Mouse (Mus musculus) embryonic facial prominence, embryonic 15.5 days (tissue): Measurements from ENCODE around the gene Accs. TPM values are rescaled to one million over a fixed set of nuclear protein-coding genes. Genes with fewer than 3 reads are reported as not detected.

Experiments used
- ATAC-seq: fragments of 200-750 bp; cut with Nextera tagmentation; 2 replicates; pipeline ENCODE4 v1.8.0; 2017; ENCODE audit warnings: low read depth, moderate TSS enrichment; ENCODE audit not compliant: insufficient number of reproducible peaks, low FRiP score, low TSS enrichment
- H3K27ac ChIP-seq: fragments of 300-500 bp; sonication (generic); replicated peaks from 2 replicates; pipeline ENCODE4 v1.5.1; 2015; ENCODE audit warnings: mild to moderate bottlenecking, inconsistent platforms
- H3K27me3 ChIP-seq: fragments of 300-500 bp; sonication (generic); 2 replicates; pipeline ENCODE4 v1.6.1; 2015; ENCODE audit warnings: inconsistent platforms
- H3K36me3 ChIP-seq: fragments of 300-500 bp; sonication (generic); 2 replicates; pipeline ENCODE4 v1.6.1; 2015; ENCODE audit warnings: mild to moderate bottlenecking, inconsistent platforms
- H3K4me1 ChIP-seq: fragments of 300-500 bp; sonication (generic); 2 replicates; pipeline ENCODE4 v1.6.1; 2015; ENCODE audit warnings: inconsistent platforms
- H3K4me2 ChIP-seq: fragments of 300-500 bp; sonication (generic); replicated peaks from 2 replicates; pipeline ENCODE4 v1.6.1; 2015; ENCODE audit warnings: mild to moderate bottlenecking, inconsistent platforms
- H3K4me3 ChIP-seq: fragments of 300-500 bp; sonication (generic); replicated peaks from 2 replicates; pipeline ENCODE4 v1.5.1; 2015; ENCODE audit warnings: mild to moderate bottlenecking, inconsistent platforms
- H3K9ac ChIP-seq: fragments of 300-500 bp; sonication (generic); 2 replicates; pipeline ENCODE4 v1.6.1; 2015; ENCODE audit warnings: inconsistent platforms
- H3K9me3 ChIP-seq: fragments of 300-500 bp; sonication (generic); replicated peaks from 2 replicates; pipeline ENCODE4 v1.6.1; 2016; ENCODE audit warnings: inconsistent platforms
- WGBS: fragments of 180-500 bp; shearing (Covaris S2); methylation state at CpG from one replicate; pipeline ENCODE4 v1.1.7; 2015; 5-methylcytosine and 5-hydroxymethylcytosine counted together
- polyA plus RNA-seq: library from polyadenylated mRNA; unstranded; fragments of >200 nt; fragmentation: Nextera tagmentation; extraction: Ambion mirVana; gene quantifications from 2 replicates; pipeline ENCODE4 v1.2.1, GENCODE M21; 2015

The Accs gene
- polyA plus RNA-seq, 1 experiment from 2014 or later, result 8.1 TPM

DNA sequence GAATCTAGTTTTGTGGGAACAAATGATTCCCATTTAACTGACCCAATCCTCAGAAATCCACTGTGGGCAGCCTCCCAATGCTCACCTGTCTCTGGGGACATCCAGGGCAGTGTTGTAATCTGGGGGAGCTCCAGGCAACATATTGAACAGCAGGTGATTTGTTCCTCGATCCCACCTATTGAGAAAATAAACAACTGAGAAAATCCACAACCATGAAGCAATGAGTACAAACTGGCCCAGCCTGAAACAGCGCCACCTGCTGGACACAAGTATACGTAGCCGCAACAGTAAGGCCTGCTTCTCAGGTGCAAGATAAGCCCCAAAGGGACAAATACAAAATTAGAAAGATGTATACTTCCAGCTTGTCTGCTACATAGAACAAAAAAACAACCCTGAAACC, 37.9 kb downstream of the Accs start:
- Histone ChIP-seq H3K4me1 (peaks cover 8% of the 10 kb centered on the region; the same call in 1 of the 2 replicates), H3K27me3 (no peaks in the 10 kb centered on the region), H3K4me3 (no peak overlapping the region), H3K9me3 (no peaks in the 10 kb centered on the region), H3K9ac (no peak overlapping the region), H3K27ac (no peak overlapping the region), H3K4me2 (no peak overlapping the region), H3K36me3 (peaks cover 53% of the 10 kb centered on the region)
- WGBS, result 27% methylated on average over 4 of the region's 4 CpGs
- ATAC-seq, result no peak

DNA sequence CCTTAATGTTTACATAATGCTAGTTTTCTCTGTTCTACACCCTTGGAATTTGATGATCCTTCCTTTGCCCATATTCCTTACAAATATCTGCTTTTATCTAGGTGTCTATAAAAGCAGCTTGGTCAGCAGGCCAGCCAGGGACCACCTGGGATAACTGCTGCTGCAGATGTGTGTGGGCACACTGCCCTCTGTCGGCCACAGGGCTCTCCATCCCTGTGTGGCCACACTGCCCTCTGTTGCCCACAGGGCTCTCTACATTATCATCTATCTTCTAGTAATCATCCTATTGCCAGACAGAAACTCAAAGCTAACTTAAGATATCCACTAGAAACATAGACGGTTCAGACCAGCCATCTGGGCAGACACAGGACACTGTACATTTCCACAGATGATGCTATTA, 39.8 kb downstream of the Accs start:
- no peak overlapping the region for H3K27ac ChIP-seq
- no peak for ATAC-seq
- H3K4me2 ChIP-seq, result no peak overlapping the region
- 5% methylated on average over 2 of the region's 2 CpGs for WGBS
- no peak overlapping the region for H3K4me3 ChIP-seq
- H3K36me3 ChIP-seq, result peaks cover 70% of the 10 kb centered on the region
- no peaks in the 10 kb centered on the region for H3K9me3 ChIP-seq
- H3K4me1 ChIP-seq, result peaks cover 9% of the 10 kb centered on the region; the same call in 1 of the 2 replicates
- H3K9ac ChIP-seq, result no peak overlapping the region
- H3K27me3 ChIP-seq, result no peaks in the 10 kb centered on the region

DNA sequence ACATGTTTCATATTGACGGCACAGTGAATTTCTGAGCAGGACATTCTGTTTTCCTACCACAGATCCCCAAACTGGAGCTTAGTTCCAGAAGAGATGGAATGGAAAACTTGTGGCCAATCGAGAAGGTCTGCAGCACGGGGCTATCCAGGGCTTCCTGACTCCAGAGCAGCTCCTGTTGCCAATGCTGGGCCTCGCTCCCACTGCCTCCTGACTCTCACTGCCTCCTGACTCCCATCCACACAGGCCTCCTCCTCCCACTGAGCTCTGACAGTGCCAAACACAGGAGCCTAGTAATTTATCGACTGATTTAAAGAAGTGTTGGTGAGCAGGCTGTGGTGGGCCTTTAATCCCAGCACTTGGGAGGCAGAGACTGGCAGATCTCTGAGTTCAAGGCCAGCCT, 41.7 kb downstream of the Accs start:
- no peak for ATAC-seq
- 54% methylated on average over 5 of the region's 5 CpGs for WGBS
- Histone ChIP-seq H3K4me1 (peaks cover 9% of the 10 kb centered on the region; the same call in 1 of the 2 replicates), H3K27me3 (no peaks in the 10 kb centered on the region), H3K9ac (no peak overlapping the region), H3K9me3 (no peaks in the 10 kb centered on the region), H3K4me2 (no peak overlapping the region), H3K36me3 (peaks cover 77% of the 10 kb centered on the region), H3K4me3 (no peak overlapping the region), H3K27ac (peak overlapping the region; percentile 44; the same call in 1 of the 2 replicates)

DNA sequence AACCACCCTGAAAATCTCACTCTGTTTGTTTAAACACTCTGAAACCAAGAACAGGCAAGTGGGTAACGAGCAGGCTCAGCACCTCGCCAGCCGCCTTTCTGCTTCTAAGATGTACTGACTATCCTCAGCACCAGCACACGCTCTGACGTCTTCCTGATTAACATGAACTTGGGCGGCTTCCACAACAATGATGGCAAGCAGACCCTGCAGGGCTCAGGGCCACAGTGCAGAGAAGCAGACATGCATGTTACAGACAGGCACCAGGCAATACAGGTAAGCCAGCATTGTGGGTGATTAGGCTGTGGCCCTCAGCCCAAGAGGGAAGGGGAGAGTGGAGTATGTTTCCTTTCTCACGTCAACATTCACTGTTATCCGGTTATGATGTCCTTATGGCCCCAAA, 42.3 kb downstream of the Accs start:
- no peak for ATAC-seq
- H3K36me3 ChIP-seq, result peaks cover 73% of the 10 kb centered on the region
- H3K9ac ChIP-seq, result no peak overlapping the region
- H3K27ac ChIP-seq, result no peak overlapping the region
- H3K4me3 ChIP-seq, result no peak overlapping the region
- H3K27me3 ChIP-seq, result no peaks in the 10 kb centered on the region
- WGBS, result 65% methylated on average over 8 of the region's 8 CpGs
- no peaks in the 10 kb centered on the region for H3K9me3 ChIP-seq
- no peak overlapping the region for H3K4me2 ChIP-seq
- H3K4me1 ChIP-seq, result peaks cover 9% of the 10 kb centered on the region; the same call in 1 of the 2 replicates

DNA sequence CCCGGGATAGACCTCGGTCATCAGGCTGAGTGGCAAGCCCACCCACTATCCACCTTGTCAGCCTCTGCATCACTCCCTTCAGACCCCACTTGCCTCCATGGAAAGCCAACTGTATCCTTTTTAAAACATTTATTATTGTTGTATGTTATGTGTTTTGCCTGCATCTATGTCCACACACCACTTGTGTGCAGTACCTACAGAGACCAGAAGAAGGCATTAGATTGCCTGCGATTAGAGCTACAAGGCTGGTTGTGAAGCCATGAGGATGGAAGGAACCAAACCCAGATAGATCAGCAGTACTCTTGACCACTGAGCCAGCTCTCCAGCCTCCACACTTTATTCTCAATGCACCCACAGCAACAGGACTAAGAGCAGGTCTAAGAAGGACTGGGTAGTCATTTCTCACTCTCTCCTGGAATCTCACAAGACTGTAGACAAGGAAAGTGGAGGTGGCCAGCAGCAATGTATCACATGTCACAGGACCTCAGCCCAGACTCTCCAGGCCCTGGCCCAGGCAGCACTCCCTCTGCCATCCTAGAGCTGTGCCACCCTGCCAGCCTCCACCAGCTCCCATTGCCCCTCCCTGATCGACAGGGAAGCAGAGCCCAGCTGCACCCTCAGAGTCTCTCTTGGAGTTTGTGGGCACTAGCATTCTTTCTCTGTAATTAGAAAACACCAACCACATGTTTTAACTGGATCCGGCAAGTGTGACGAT, 43.1 kb downstream of the Accs start:
- H3K4me3 ChIP-seq, result no peak overlapping the region
- no peak overlapping the region for H3K4me2 ChIP-seq
- no peaks in the 10 kb centered on the region for H3K27me3 ChIP-seq
- H3K9ac ChIP-seq, result no peak overlapping the region
- H3K9me3 ChIP-seq, result no peaks in the 10 kb centered on the region
- no peak overlapping the region for H3K27ac ChIP-seq
- H3K36me3 ChIP-seq, result peaks cover 73% of the 10 kb centered on the region
- WGBS, result 71% methylated on average over 6 of the region's 6 CpGs
- no peak for ATAC-seq
- H3K4me1 ChIP-seq, result peaks cover 9% of the 10 kb centered on the region; the same call in 1 of the 2 replicates

DNA sequence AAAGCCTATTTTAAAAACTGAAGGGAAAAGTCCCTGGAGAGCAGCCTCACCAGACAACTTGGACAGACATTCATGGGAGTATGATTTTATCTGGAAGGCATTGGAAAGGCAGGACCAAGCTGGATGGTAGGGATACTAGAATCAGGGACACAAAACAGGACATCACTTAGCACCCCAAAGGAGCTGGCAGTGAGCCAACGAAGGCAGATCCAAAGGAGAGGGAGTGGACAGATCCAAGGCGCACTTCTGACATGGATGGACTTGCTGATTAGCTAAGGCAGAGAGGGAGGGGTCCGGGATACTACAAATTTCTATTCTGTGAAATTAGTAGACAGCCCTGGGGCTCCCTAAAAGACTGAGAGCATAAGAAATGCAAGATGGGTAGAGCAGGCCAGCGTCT, 44.2 kb downstream of the Accs start:
- Histone ChIP-seq H3K9ac (no peak overlapping the region), H3K4me2 (no peak overlapping the region), H3K36me3 (peaks cover 67% of the 10 kb centered on the region), H3K4me1 (peaks cover 9% of the 10 kb centered on the region; the same call in 1 of the 2 replicates), H3K9me3 (no peaks in the 10 kb centered on the region), H3K27ac (no peak overlapping the region), H3K27me3 (no peaks in the 10 kb centered on the region), H3K4me3 (no peak overlapping the region)
- 86% methylated on average over 4 of the region's 4 CpGs for WGBS
- ATAC-seq, result no peak

DNA sequence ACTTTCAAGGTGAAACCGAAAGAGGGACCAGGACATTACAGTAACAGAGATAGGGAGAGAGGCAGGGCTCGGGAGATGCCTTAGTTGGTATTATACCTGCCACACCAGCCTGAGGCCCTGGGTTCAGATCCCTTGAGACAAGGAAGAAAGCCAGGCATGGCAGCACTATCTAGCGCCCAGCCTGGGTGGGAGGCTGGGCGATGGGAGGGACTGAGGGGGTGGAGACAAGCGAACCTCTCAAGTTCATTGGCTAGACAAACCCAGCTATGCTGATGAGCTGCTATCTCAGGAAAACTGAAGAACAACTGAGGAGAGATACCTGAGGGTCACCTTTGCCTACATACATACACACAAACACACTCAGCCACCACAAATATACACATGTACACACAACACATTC, 44.7 kb downstream of the Accs start:
- ATAC-seq, result no peak
- H3K4me2 ChIP-seq, result no peak overlapping the region
- no peak overlapping the region for H3K27ac ChIP-seq
- H3K27me3 ChIP-seq, result no peaks in the 10 kb centered on the region
- H3K36me3 ChIP-seq, result peaks cover 66% of the 10 kb centered on the region
- H3K9me3 ChIP-seq, result no peaks in the 10 kb centered on the region
- no peak overlapping the region for H3K4me3 ChIP-seq
- H3K4me1 ChIP-seq, result peaks cover 9% of the 10 kb centered on the region; the same call in 1 of the 2 replicates
- no peak overlapping the region for H3K9ac ChIP-seq
- WGBS, result 78% methylated on average over 5 of the region's 5 CpGs

DNA sequence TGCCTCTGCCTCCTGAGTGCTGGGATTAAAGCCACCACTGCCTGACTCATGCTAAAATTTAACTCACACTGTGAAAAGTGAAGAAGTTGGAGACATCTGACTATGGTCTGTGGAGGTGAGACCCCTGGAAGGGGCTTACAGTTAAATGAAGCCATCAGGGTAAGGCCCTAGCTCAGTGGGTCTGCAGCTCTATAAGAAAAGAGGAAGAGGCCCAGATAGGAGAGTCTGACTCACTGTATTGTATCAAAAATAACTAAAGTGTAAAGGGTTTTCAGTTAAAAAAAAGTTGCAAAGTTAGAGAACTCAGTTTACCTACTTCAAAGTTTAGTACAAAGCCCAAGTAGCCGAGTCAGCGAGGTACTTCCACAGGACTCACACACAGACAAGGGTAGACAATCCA, 46.8 kb downstream of the Accs start:
- Histone ChIP-seq H3K9ac (no peak overlapping the region), H3K4me3 (no peak overlapping the region), H3K4me1 (peaks cover 9% of the 10 kb centered on the region; the same call in 1 of the 2 replicates), H3K27me3 (no peaks in the 10 kb centered on the region), H3K36me3 (peaks cover 58% of the 10 kb centered on the region), H3K9me3 (no peaks in the 10 kb centered on the region), H3K4me2 (no peak overlapping the region), H3K27ac (no peak overlapping the region)
- ATAC-seq, result no peak
- WGBS, result 96% methylated on average over 2 of the region's 2 CpGs

DNA sequence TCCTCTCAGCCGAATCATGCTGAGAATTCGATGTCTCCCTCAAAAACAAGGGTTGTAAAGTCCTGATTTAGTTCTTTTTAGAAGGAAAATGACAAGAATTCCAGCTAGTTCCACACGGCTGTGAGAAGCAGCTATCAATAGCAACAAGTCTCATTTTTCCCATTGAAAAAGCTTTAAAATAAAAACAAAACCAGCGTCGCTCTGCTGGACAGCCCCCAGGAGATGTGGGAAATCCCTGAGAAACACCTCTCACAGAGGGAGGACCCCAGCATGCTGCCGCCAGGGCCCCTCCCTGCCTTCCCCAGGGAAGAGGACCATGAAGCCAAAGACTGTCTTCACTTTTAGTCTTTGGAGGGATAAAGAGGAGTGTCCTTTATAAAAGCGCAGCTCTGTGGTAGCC, 48.6 kb downstream of the Accs start:
- Histone ChIP-seq H3K36me3 (peaks cover 59% of the 10 kb centered on the region; the same call in 1 of the 2 replicates), H3K4me3 (no peak overlapping the region), H3K9ac (no peak overlapping the region), H3K4me2 (no peak overlapping the region), H3K9me3 (no peaks in the 10 kb centered on the region), H3K27me3 (no peaks in the 10 kb centered on the region), H3K4me1 (peaks cover 3% of the 10 kb centered on the region), H3K27ac (no peak overlapping the region)
- ATAC-seq, result no peak
- WGBS, result 66% methylated on average over 7 of the region's 7 CpGs

DNA sequence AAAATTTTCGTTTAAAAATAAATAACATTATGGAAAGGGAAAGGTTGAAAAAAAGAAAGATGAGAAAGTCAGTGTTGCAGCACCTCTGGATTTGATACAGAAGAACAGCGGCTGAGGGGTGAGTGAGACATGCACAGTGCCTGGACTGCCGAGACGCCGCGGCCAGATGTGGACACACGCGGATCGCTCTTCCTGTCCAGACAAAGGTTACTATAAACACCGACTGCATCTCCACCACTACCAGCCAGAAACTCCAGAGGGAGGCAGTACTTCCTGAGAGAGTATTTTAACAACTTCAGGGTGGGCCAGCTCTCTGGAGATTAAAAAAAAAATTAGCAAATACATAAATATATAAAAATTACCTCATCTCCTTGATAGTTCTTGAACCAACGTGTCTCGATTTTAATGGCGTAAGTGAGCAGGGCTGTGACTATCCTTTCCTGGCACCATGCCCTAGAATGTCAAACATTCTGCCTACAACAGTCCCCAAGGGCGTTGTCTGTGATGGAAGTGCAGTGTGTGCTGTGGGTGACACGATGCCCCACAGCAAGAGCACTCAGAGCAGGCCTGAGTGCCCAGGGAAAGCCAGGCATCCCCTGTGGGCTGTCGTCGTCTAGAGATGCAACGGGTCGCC, 52.5 kb downstream of the Accs start:
- Histone ChIP-seq H3K4me3 (no peak overlapping the region), H3K36me3 (peaks cover 64% of the 10 kb centered on the region), H3K9ac (no peak overlapping the region), H3K27ac (no peak overlapping the region), H3K27me3 (no peaks in the 10 kb centered on the region), H3K9me3 (no peaks in the 10 kb centered on the region), H3K4me1 (peaks cover 4% of the 10 kb centered on the region), H3K4me2 (no peak overlapping the region)
- 60% methylated on average over 19 of the region's 19 CpGs for WGBS
- ATAC-seq, result 0 out of 2 replicates have a peak, but pooled peaks have one; percentile 44

DNA sequence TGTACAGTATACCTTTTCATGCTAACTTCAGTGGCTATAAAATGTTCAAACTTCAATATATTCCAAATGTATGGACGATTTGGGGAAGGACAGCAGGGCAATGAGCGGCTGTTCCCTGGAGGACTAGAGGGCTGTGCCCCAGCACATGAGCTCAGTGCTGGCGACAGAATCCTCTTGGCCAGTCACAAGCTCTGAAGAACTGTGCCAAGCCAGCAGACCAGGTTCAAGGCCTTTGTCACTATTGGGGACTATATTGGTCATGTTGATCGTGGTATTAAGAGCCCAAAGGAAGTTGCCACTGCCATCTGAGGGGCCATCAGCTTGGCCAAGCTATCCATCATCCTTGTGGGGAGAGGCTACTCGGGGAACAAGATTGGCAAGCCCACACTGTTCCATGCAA, 55.4 kb downstream of the Accs start:
- Histone ChIP-seq H3K27me3 (no peaks in the 10 kb centered on the region), H3K4me2 (no peak overlapping the region), H3K9ac (no peak overlapping the region), H3K9me3 (no peaks in the 10 kb centered on the region), H3K4me1 (peaks cover 16% of the 10 kb centered on the region), H3K27ac (no peak overlapping the region), H3K36me3 (peaks cover 50% of the 10 kb centered on the region), H3K4me3 (no peak overlapping the region)
- 89% methylated on average over 5 of the region's 5 CpGs for WGBS
- ATAC-seq, result no peak
